In the genomic region with DNA sequence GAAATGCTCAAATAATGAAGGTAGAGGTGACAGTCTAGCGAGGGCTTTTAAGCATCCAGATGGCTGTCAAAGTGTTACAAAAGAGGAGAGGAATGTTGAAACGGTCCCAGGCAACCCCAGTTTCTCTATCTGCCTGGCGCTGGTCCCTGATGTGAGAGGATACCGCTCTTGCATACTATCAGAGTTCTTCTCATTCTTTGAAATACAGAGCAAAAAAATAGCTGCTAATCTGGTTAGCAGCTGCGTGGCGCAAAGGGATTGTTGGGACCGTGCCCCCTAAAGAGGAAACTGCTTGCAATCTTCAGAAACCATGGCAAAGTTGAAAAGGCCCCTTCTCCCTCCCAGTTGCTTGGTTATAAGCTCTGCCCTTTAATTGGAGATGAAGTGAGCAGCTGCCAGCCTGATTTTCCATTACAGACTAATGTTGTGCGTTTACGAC, we compare ENCODE assay signal across 9 mouse cellular contexts. TPM values are rescaled to one million over a fixed set of nuclear protein-coding genes. Genes with fewer than 3 reads are reported as not detected.
DNase-seq lines count a peak whose midpoint lies in the region; ATAC-seq lines count a peak whose summit lies in the region.
"Had no signal": no experiment of that assay in that cellular context is flagged by ENCODE, and none has a peak within 500 bp of the region (broad histone marks: within the 10 kb centered on the region; RNA-seq: fewer than 3 reads in every experiment).

No protein-coding gene starts in this region.

- 0 out of 2 replicates have a peak, but pooled peaks cover 7% of the 10 kb centered on the region for H3K27me3 ChIP-seq in hindbrain, embryonic 13.5 days
- H3K27me3 ChIP-seq in neural tube, embryonic 14.5 days (ENCODE audit: control insufficient read depth, insufficient read depth, low read length): no peaks in the 10 kb centered on the region

- peak overlapping the region; percentile 66 for H3K4me3 ChIP-seq in hindbrain, embryonic 13.5 days
- H3K4me3 ChIP-seq in neural tube, embryonic 14.5 days (ENCODE audit: low read depth, low read length): peak overlapping the region; percentile 63

- WGBS in hindbrain, embryonic 13.5 days: 2% methylated on average over 9 of the region's 9 CpGs
- 3% methylated on average over 9 of the region's 9 CpGs for WGBS in neural tube, embryonic 14.5 days

- H3K9ac ChIP-seq in hindbrain, embryonic 13.5 days: peak overlapping the region; percentile 80
- peak overlapping the region; percentile 76 for H3K9ac ChIP-seq in neural tube, embryonic 14.5 days (replicated peaks; ENCODE audit: low read depth, low read length)

- ATAC-seq in hindbrain, embryonic 13.5 days (ENCODE audit: low FRiP score): no peak
- no peak for ATAC-seq in neural tube, embryonic 14.5 days (ENCODE audit: low read depth)
- ATAC-seq in megakaryocyte, adult 5-6 weeks (ENCODE audit: poor library complexity, severe bottlenecking): no peak
- no peak for ATAC-seq in granulocyte monocyte progenitor cell, adult 5-6 weeks (replicated peaks; ENCODE audit: poor library complexity, severe bottlenecking)
- ATAC-seq: Patski had no signal

- peak overlapping the region; percentile 89 for H3K4me2 ChIP-seq in hindbrain, embryonic 13.5 days
- peak overlapping the region; percentile 85 for H3K4me2 ChIP-seq in neural tube, embryonic 14.5 days (ENCODE audit: low read depth, low read length)

- peaks cover 22% of the 10 kb centered on the region for H3K4me1 ChIP-seq in hindbrain, embryonic 13.5 days (replicated peaks)
- H3K4me1 ChIP-seq in neural tube, embryonic 14.5 days (ENCODE audit: control insufficient read depth, insufficient read depth, low read length): no peaks in the 10 kb centered on the region

- H3K27ac ChIP-seq in hindbrain, embryonic 13.5 days: peak overlapping the region; percentile 84
- peak overlapping the region; percentile 84 for H3K27ac ChIP-seq in neural tube, embryonic 14.5 days (ENCODE audit: low read depth, low read length)

- DNase-seq in left cerebral cortex, postnatal 25 days (ENCODE audit: low spot score in 2 of 2): peak; percentile 21 to 47
- no peak for DNase-seq in left cerebral cortex, postnatal 10 days (ENCODE audit: extremely low spot score in 1 of 2, low spot score in 2 of 2)
- peak; percentile 14 for DNase-seq in embryo, embryonic 9.5 days (ENCODE audit: extremely low spot score)
- no peak for DNase-seq in kidney, adult 9 months

- intact Hi-C loops in left cerebral cortex, postnatal 25 days (cut with DNase I): loop anchor here (10.0 kb wide), 2 partner anchors 150 to 380 kb away; no protein-coding TSS in a partner anchor
- intact Hi-C loops in left cerebral cortex, postnatal 10 days (cut with DNase I): no loop called here

- no peaks in the 10 kb centered on the region for H3K9me3 ChIP-seq in hindbrain, embryonic 13.5 days
- no peaks in the 10 kb centered on the region for H3K9me3 ChIP-seq in neural tube, embryonic 14.5 days (ENCODE audit: control insufficient read depth, low read length)

- no peaks in the 10 kb centered on the region for H3K36me3 ChIP-seq in hindbrain, embryonic 13.5 days
- H3K36me3 ChIP-seq in neural tube, embryonic 14.5 days (ENCODE audit: control insufficient read depth, insufficient read depth, low read length): no peaks in the 10 kb centered on the region

RNA-seq across cellular contexts. Expression of a gene that starts 1.8 kb away (rescaled TPM):
- total RNA-seq in left cerebral cortex, postnatal 25 days (2021): 10 to 100 TPM; 49.0 to 49.7 TPM
- total RNA-seq in left cerebral cortex, postnatal 10 days (2021): 100 to 1,000 TPM in 1 of 2 experiments, 10 to 100 TPM in 1; 99.1 to 117 TPM
- 33.9 and 37.7 TPM in 2 replicates for polyA plus RNA-seq in hindbrain, embryonic 13.5 days (2015; fragmentation: Nextera tagmentation; extraction: Ambion mirVana)
- polyA plus RNA-seq in neural tube, embryonic 14.5 days (2014; fragmentation: Nextera tagmentation; extraction: Ambion mirVana): 86.7 and 134 TPM in 2 replicates
- not detected in 2 replicates for total RNA-seq in megakaryocyte, adult 5-6 weeks (2015)
- not detected in 2 replicates for total RNA-seq in megakaryocyte, adult 5-6 weeks (2017)
- total RNA-seq in granulocyte monocyte progenitor cell, adult 5-6 weeks (2014; fragmentation: Nextera tagmentation): not detected in 2 replicates
- not detected in 2 replicates for total RNA-seq in granulocyte monocyte progenitor cell, adult 5-6 weeks (2017)
- polyA plus RNA-seq: Patski had no signal

Comparison
In these comparisons a context has a peak if more than half of its experiments do, and no peak if none do; other contexts are left out.
1. DNase-seq: peak in left cerebral cortex, postnatal 25 days (2 of 2) and embryo, embryonic 9.5 days (single experiment); none in left cerebral cortex, postnatal 10 days (0 of 2) and kidney, adult 9 months (single experiment).
2. RNA of a gene that starts 1.8 kb away (total RNA-seq): 99.1 to 117 TPM in left cerebral cortex, postnatal 10 days and 49.0 to 49.7 TPM in left cerebral cortex, postnatal 25 days; not detected in megakaryocyte, adult 5-6 weeks and not detected in granulocyte monocyte progenitor cell, adult 5-6 weeks; every median in the first group is over 10 times any median in the second.